Mouse (Mus musculus) sigmoid colon, adult 10 weeks (tissue): ENCODE data around the gene Senp3. TPM values are rescaled to one million over a fixed set of nuclear protein-coding genes. Genes with fewer than 3 reads are reported as not detected.

Experiments
- polyA plus RNA-seq: library from polyadenylated mRNA; stranded (reverse); fragments of 350-450 nt; fragmentation: Illumina TruSeq; extraction: RNeasy Lipid Tissue Mini Kit (QIAGEN cat#74804); gene quantifications from one replicate; pipeline ENCODE4 v1.2.3, GENCODE M21; 2014; ENCODE audit warnings: low read depth, low replicate concordance

Gene Senp3
- polyA plus RNA-seq: 129 TPM

GRCm38 (mm10) chr11:69681314-69682208 lies at the start of gene Senp3:
Gene Senp3, minus strand, starts transcription at chr11:69682084.

GRCm38 (mm10) chr11:69695361-69696181 lies 13.7 kb upstream of the Senp3 start, which contains the start of the genes Tnfsf12 and Tnfsfm13:
Gene Tnfsf12, minus strand, starts transcription at chr11:69695849.
Gene Tnfsfm13, minus strand, starts transcription at chr11:69696098.

DNA sequence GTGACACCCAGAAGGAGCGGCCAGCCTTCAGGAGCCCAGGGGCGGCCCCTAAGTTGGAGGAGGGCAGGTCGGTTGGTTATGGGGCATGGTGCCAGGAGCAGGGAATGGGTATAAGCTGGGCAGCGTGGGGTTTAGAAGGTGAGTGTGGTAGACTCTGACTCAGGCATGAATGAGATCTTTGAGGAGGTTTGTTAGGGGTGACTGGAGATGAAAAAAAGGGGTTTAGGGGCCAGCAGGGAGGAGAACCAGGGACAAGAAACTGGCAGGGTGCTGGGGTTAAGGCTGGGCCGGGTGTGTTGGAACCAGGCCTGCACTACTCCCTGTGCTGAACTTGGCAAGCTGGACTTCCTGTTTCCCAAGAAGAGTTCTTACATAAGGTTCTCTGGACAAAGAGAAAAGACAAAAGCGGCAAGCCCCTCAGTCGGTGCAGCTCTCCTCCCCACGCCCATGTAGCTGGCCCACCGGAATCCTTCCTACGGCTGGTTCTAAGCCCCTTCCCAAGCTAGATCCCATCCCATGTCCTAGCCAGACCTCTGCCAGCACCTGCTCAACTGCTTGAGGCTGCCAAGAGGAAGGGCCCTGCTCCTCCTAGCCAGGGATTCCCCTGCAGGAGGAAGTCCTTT lies 3.8 kb upstream of the Senp3 start, which contains the start of gene Tnfsf13:
Gene Tnfsf13 (minus strand): TSS at position 259 of the 623 bp plus-strand sequence.

DNA sequence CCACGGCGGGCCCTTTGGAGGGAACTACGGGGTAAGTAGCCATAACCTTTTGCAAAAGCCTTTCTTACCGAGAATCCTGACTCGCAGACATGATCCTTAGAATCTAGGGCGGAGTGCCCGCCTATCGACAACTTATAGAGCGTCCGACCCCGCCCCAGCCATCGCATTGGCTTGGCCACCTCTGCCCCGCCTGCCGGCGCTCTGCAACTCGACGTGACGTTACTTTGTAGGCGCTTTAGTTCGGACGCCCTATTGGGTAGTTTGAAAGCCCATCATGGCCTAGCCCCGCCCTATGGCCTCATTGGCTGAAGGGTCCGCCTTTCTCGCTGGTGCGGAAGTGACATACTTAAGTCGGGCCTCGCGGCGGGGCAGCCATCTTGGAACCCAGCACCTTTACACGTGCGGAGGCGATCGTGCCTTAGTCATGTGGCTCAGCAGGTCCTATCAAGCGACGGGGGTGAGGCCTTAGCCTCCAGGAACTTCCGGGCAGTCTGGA lies 9.6 kb downstream of the Senp3 start, which contains the start of gene Eif4a1:
Gene Eif4a1 (minus strand): TSS at position 213 of the 496 bp plus-strand sequence.

GRCm38 (mm10) chr11:69665961-69666664 lies 15.8 kb downstream of the Senp3 start, which contains the start of gene Cd68:
Gene Cd68, minus strand, starts transcription at chr11:69666153.

GRCm38 (mm10) chr11:69662213-69662966 lies 19.5 kb downstream of the Senp3 start, which contains the start of gene Mpdu1:
Gene Mpdu1, minus strand, starts transcription at chr11:69662642.

DNA sequence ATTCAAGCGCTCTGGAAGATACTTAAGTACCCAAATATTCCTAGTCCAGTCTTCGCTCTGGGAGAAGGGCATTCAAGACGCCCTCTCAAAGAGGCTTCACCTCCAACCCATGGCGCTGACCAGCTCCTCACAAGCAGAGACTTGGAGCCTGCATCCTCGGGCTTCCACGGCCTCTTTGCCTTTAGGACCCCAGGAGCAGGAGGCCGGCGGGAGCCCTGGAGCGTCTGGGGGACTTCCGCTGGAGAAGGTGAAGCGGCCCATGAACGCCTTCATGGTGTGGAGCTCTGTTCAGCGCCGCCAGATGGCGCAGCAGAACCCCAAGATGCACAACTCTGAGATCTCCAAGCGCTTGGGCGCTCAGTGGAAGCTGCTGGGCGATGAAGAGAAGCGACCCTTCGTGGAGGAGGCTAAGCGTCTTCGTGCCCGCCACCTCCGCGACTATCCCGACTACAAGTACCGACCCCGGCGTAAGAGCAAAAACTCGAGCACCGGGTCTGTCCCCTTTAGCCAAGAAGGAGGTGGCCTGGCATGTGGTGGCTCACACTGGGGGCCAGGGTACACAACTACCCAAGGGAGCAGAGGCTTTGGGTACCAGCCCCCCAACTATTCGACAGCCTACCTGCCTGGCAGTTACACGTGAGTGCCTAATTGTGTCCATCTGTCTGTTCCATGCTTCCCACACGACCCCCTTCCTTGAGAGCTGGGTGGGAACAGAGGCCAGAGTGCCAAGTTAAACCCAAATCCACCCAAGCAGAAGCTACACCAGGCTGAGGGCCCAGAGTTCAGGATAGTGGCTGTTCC lies 26.4 kb downstream of the Senp3 start, which contains the start of gene Sox15:
Gene Sox15 (plus strand): TSS at position 51 of the 801 bp plus-strand sequence.

GRCm38 (mm10) chr11:69632284-69633089 lies 49.4 kb downstream of the Senp3 start, which contains the start of gene Fxr2:
Gene Fxr2, plus strand, starts transcription at chr11:69632990.

Other genes starting within 250 kb of the Senp3 start
- 0.13 TPM for gene Dnah2, start 133.0 kb downstream of the Senp3 start, polyA plus RNA-seq
- gene Efnb3, start 121.9 kb downstream of the Senp3 start, polyA plus RNA-seq: 0.38 TPM
- 1.9 TPM for gene Wrap53, start 101.8 kb downstream of the Senp3 start, polyA plus RNA-seq
- gene Trp53, start 101.7 kb downstream of the Senp3 start, polyA plus RNA-seq: 6.8 TPM
- gene Atp1b2, start 76.1 kb downstream of the Senp3 start, polyA plus RNA-seq: 6.9 TPM
- not detected for gene Shbg, start 64.2 kb downstream of the Senp3 start, polyA plus RNA-seq
- gene Sat2, start 60.1 kb downstream of the Senp3 start, polyA plus RNA-seq: 1.7 TPM
- 12.4 TPM for gene Fxr2, start 49.1 kb downstream of the Senp3 start, polyA plus RNA-seq
- not detected for gene Sox15, start 26.8 kb downstream of the Senp3 start, polyA plus RNA-seq
- 20.3 TPM for gene Mpdu1, start 19.4 kb downstream of the Senp3 start, polyA plus RNA-seq
- gene Cd68, start 15.9 kb downstream of the Senp3 start, polyA plus RNA-seq: 2.6 TPM
- gene Eif4a1, start 9.7 kb downstream of the Senp3 start, polyA plus RNA-seq: 463 TPM
- gene Tnfsf13, start 3.7 kb upstream of the Senp3 start, polyA plus RNA-seq: 38.2 TPM
- 1.6 TPM for gene Tnfsf12, start 13.8 kb upstream of the Senp3 start, polyA plus RNA-seq
- 8.2 TPM for gene Tnfsfm13, start 14.0 kb upstream of the Senp3 start, polyA plus RNA-seq
- gene Polr2a, start 76.6 kb upstream of the Senp3 start, polyA plus RNA-seq: 25.7 TPM
- not detected for gene Slc35g3, start 79.9 kb upstream of the Senp3 start, polyA plus RNA-seq
- 17.7 TPM for gene Zbtb4, start 83.8 kb upstream of the Senp3 start, polyA plus RNA-seq
- gene Chrnb1, start 113.9 kb upstream of the Senp3 start, polyA plus RNA-seq: 4.0 TPM
- gene Fgf11, start 119.8 kb upstream of the Senp3 start, polyA plus RNA-seq: 9.5 TPM
- 11.7 TPM for gene Tmem102, start 123.5 kb upstream of the Senp3 start, polyA plus RNA-seq
- gene Gm39566, start 133.2 kb upstream of the Senp3 start, polyA plus RNA-seq: not detected
- gene Spem2, start 136.4 kb upstream of the Senp3 start, polyA plus RNA-seq: not detected
- gene Spem1, start 140.1 kb upstream of the Senp3 start, polyA plus RNA-seq: not detected
- gene Nlgn2, start 155.7 kb upstream of the Senp3 start, polyA plus RNA-seq: 0.88 TPM
- 18.5 TPM for gene Tmem256, start 156.4 kb upstream of the Senp3 start, polyA plus RNA-seq
- gene Plscr3, start 164.3 kb upstream of the Senp3 start, polyA plus RNA-seq: 0.98 TPM
- gene Tnk1, start 176.6 kb upstream of the Senp3 start, polyA plus RNA-seq: 5.4 TPM
- not detected for gene Tmem95, start 195.9 kb upstream of the Senp3 start, polyA plus RNA-seq
- 2.9 TPM for gene Kctd11, start 199.3 kb upstream of the Senp3 start, polyA plus RNA-seq
- 0.57 TPM for gene Acap1, start 213.5 kb upstream of the Senp3 start, polyA plus RNA-seq
- 3.7 TPM for gene 2810408A11Rik, start 218.9 kb upstream of the Senp3 start, polyA plus RNA-seq
- 2.6 TPM for gene Neurl4, start 219.0 kb upstream of the Senp3 start, polyA plus RNA-seq
- 18.3 TPM for gene Gps2, start 231.8 kb upstream of the Senp3 start, polyA plus RNA-seq
- gene Eif5a, start 239.9 kb upstream of the Senp3 start, polyA plus RNA-seq: 144 TPM